Mouse (Mus musculus) kidney, adult 2 months (tissue): ENCODE measurements around the gene Fads6. TPM values are rescaled to one million over a fixed set of nuclear protein-coding genes. Genes with fewer than 3 reads are reported as not detected.

Experiments used
- DNase-seq: peaks from one replicate; pipeline ENCODE4 v3.0.0; 2021
- H3K27ac ChIP-seq: fragments of 200-500 bp; 2 replicates; pipeline ENCODE4 v1.5.1; 2012; ENCODE audit warnings: low read depth, low read length, control low read depth, inconsistent platforms; ENCODE audit not compliant: insufficient read depth
- H3K27me3 ChIP-seq: fragments of 200-500 bp; replicated peaks from 2 replicates; pipeline ENCODE4 v1.6.1; 2012; ENCODE audit warnings: mild to moderate bottlenecking, moderate library complexity, low read length, inconsistent platforms; ENCODE audit not compliant: control insufficient read depth, insufficient read depth
- H3K36me3 ChIP-seq: fragments of 200-500 bp; 2 replicates; pipeline ENCODE4 v1.6.1; 2012; ENCODE audit warnings: mild to moderate bottlenecking, moderate library complexity, low read length, inconsistent platforms; ENCODE audit not compliant: control insufficient read depth, insufficient read depth
- H3K4me1 ChIP-seq: fragments of 200-500 bp; 2 replicates; pipeline ENCODE4 v1.6.1; 2011; ENCODE audit warnings: low read length; ENCODE audit not compliant: control insufficient read depth, insufficient read depth
- H3K4me3 ChIP-seq: fragments of 200-500 bp; 2 replicates; pipeline ENCODE4 v1.5.1; 2011; ENCODE audit warnings: mild to moderate bottlenecking, low read depth, low read length, control low read depth; ENCODE audit not compliant: insufficient read depth
- CTCF ChIP-seq: fragments of 200-500 bp; conservative IDR thresholded peaks from 2 replicates; pipeline ENCODE4 v1.5.1; 2011; ENCODE audit warnings: low read depth, mild to moderate bottlenecking, control low read depth, low read length, moderate library complexity, mixed read lengths; ENCODE audit not compliant: insufficient read depth, insufficient read length
- POLR2A ChIP-seq: fragments of 200-500 bp; IDR thresholded peaks from one replicate; pipeline ENCODE4 v1.6.1; 2011; ENCODE audit warnings: low read depth, low read length, control low read depth
- WGBS: fragments of 180-500 bp; shearing (Covaris S2); methylation state at CpG from one replicate; pipeline ENCODE4 v1.1.7; 2018; 5-methylcytosine and 5-hydroxymethylcytosine counted together
- polyA plus RNA-seq: library from polyadenylated mRNA; depleted of rRNA; stranded (reverse); fragments of >200 nt; gene quantifications from 2 replicates; pipeline ENCODE4 v1.2.3, GENCODE M21; 2012; rRNA removed

The Fads6 gene
- polyA plus RNA-seq = 14.0 and 18.1 TPM in 2 replicates

GRCm38 (mm10) chr11:115297214-115297826 is at the start of gene Fads6:
Gene Fads6 (minus strand): TSS chr11:115297663.
- Histone ChIP-seq H3K27ac (peak within 1 kb of the TSS; percentile 58), H3K27me3 (no peaks in the 10 kb centered on the region), H3K36me3 (no peaks in the 10 kb centered on the region), H3K4me3 (peak within 1 kb of the TSS; percentile 52), H3K4me1 (0 out of 2 replicates have a peak, but pooled peaks cover 2% of the 10 kb centered on the region)
- WGBS = under 1% methylated on average over 44 of the region's 44 CpGs
- TF ChIP-seq CTCF (peak; percentile 37), POLR2A (peak; percentile 7)
- DNase-seq = peak; percentile 75

GRCm38 (mm10) chr11:115345515-115345914 is 48.1 kb upstream of the Fads6 start:
- 27% methylated on average over 7 of the region's 7 CpGs for WGBS
- TF ChIP-seq POLR2A (no peak), CTCF (no peak)

GRCm38 (mm10) chr11:115344967-115345366 is 47.5 kb upstream of the Fads6 start:
- DNase-seq = no peak
- no peak overlapping the region for H3K27ac ChIP-seq
- TF ChIP-seq CTCF (no peak), POLR2A (no peak)
- H3K4me1 ChIP-seq = no peaks in the 10 kb centered on the region
- H3K36me3 ChIP-seq = no peaks in the 10 kb centered on the region
- WGBS = 23% methylated on average over 12 of the region's 12 CpGs
- no peaks in the 10 kb centered on the region for H3K27me3 ChIP-seq
- H3K4me3 ChIP-seq = no peak overlapping the region

More at GRCm38 (mm10) chr11:115345515-115345914, 48.1 kb upstream of the Fads6 start:
- H3K4me3 ChIP-seq = no peak overlapping the region
- H3K27ac ChIP-seq = no peak overlapping the region
- DNase-seq = no peak
- no peaks in the 10 kb centered on the region for H3K36me3 ChIP-seq
- no peaks in the 10 kb centered on the region for H3K4me1 ChIP-seq
- H3K27me3 ChIP-seq = no peaks in the 10 kb centered on the region

GRCm38 (mm10) chr11:115341866-115342265 is 44.4 kb upstream of the Fads6 start:
- Histone ChIP-seq H3K36me3 (no peaks in the 10 kb centered on the region), H3K4me3 (no peak overlapping the region), H3K4me1 (peaks cover 5% of the 10 kb centered on the region; the same call in 1 of the 2 replicates), H3K27ac (no peak overlapping the region), H3K27me3 (no peaks in the 10 kb centered on the region)
- TF ChIP-seq POLR2A (no peak), CTCF (no peak)
- WGBS = 58% methylated on average over 6 of the region's 6 CpGs
- no peak for DNase-seq

GRCm38 (mm10) chr11:115341246-115341645 is 43.8 kb upstream of the Fads6 start:
- Histone ChIP-seq H3K4me3 (no peak overlapping the region), H3K27me3 (no peaks in the 10 kb centered on the region), H3K36me3 (no peaks in the 10 kb centered on the region), H3K4me1 (peaks cover 5% of the 10 kb centered on the region; the same call in 1 of the 2 replicates), H3K27ac (no peak overlapping the region)
- DNase-seq = no peak
- WGBS = 72% methylated on average over 2 of the region's 2 CpGs
- TF ChIP-seq POLR2A = no peak
- no peak for TF ChIP-seq CTCF

- Histone ChIP-seq H3K36me3 (no peaks in the 10 kb centered on the region), H3K4me3 (no peak overlapping the region), H3K27ac (no peak overlapping the region), H3K27me3 (no peaks in the 10 kb centered on the region), H3K4me1 (peaks cover 5% of the 10 kb centered on the region; the same call in 1 of the 2 replicates)
- TF ChIP-seq CTCF (no peak), POLR2A (no peak)
- peak; percentile 55 for DNase-seq
- 26% methylated on average over 1 of the region's 1 CpGs for WGBS
Measured at GRCm38 (mm10) chr11:115337826-115338225, 40.4 kb upstream of the Fads6 start.

- H3K4me3 ChIP-seq = no peak overlapping the region
- H3K36me3 ChIP-seq = no peaks in the 10 kb centered on the region
- H3K27ac ChIP-seq = no peak overlapping the region
- DNase-seq = peak; percentile 69
- 32% methylated on average over 3 of the region's 3 CpGs for WGBS
- TF ChIP-seq CTCF (no peak), POLR2A (no peak)
- H3K4me1 ChIP-seq = peaks cover 5% of the 10 kb centered on the region; the same call in 1 of the 2 replicates
- no peaks in the 10 kb centered on the region for H3K27me3 ChIP-seq
Measured at GRCm38 (mm10) chr11:115337350-115337749, 39.9 kb upstream of the Fads6 start.

GRCm38 (mm10) chr11:115336115-115336514 is 38.7 kb upstream of the Fads6 start:
- no peak for DNase-seq
- H3K36me3 ChIP-seq = no peaks in the 10 kb centered on the region
- H3K4me3 ChIP-seq = no peak overlapping the region
- H3K27me3 ChIP-seq = no peaks in the 10 kb centered on the region
- TF ChIP-seq POLR2A (no peak), CTCF (no peak)
- WGBS = 18% methylated on average over 6 of the region's 6 CpGs
- H3K4me1 ChIP-seq = peaks cover 5% of the 10 kb centered on the region; the same call in 1 of the 2 replicates
- H3K27ac ChIP-seq = no peak overlapping the region
